ENCODE assay signal across 8 mouse cellular contexts in the genomic region with DNA sequence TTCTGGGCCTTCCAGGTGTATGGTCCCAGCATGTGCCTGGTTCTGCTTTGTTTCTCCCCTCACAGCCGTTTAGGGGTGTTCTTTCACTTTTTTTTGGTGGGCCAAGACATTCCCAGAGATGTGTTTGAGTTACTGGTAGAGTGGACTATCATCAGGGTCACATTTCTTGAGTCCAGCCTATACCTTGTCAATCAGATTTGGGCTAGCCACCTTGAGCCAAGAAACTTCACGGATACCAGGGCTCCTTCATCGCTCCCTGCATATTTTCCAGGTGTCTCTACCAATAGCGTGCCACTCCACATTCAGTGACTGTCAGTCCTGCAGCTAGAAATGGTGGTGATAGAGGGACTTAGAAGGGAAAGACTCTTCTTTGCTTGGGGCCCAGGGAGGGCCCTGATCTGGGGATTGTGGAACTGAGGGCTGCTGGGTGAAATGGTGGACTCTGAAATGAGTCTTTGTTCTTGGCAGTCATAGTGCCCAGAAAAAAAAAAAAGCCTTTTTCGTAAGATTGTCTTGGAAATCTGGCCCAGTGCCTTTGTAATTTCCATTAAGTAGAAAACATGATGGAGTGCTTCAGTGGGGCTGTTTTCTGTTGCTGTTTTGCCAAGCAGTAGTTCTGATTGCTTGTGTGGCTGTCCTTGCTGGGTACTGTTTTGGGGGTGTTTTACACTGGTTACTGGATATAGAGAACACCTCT. TPM values are rescaled to one million over a fixed set of nuclear protein-coding genes. Genes with fewer than 3 reads are reported as not detected.
DNase-seq lines count a peak whose midpoint lies in the region; ATAC-seq and TF ChIP-seq lines count a peak whose summit lies in the region.

No protein-coding gene starts in this region.

- DNase-seq in cerebellum, adult 11-12 months, result peak; percentile 30
- DNase-seq in cerebellum, adult 11 months, result no peak
- peak; percentile 2 for DNase-seq in forelimb bud, embryonic 11.5 days (ENCODE audit: low read depth, low spot score)
- DNase-seq in right cerebral cortex, postnatal 10 days (ENCODE audit: low spot score in 2 of 2), result no peak
- DNase-seq in layer of hippocampus, adult 9-11 months, result no peak

- peak overlapping the region; percentile 99 for H3K4me3 ChIP-seq in ES-Bruce4 (ENCODE audit: low read depth, low read length)
- H3K4me3 ChIP-seq in limb, embryonic 13.5 days, result peak overlapping the region; percentile 79
- H3K4me3 ChIP-seq in neural tube, embryonic 15.5 days (replicated peaks), result peak overlapping the region; percentile 75

- WGBS in limb, embryonic 13.5 days, result 48% methylated on average over 5 of the region's 5 CpGs
- 44% methylated on average over 5 of the region's 5 CpGs for WGBS in neural tube, embryonic 15.5 days

- peak overlapping the region; percentile 83 for H3K4me2 ChIP-seq in limb, embryonic 13.5 days (replicated peaks)
- peak overlapping the region; percentile 66 for H3K4me2 ChIP-seq in neural tube, embryonic 15.5 days

- H3K9me3 ChIP-seq in ES-Bruce4 (replicated peaks; ENCODE audit: control insufficient read depth, insufficient read depth, low read length, poor library complexity, severe bottlenecking), result no peaks in the 10 kb centered on the region
- H3K9me3 ChIP-seq in limb, embryonic 13.5 days, result no peaks in the 10 kb centered on the region
- H3K9me3 ChIP-seq in neural tube, embryonic 15.5 days (replicated peaks), result no peaks in the 10 kb centered on the region

- no peaks in the 10 kb centered on the region for H3K4me1 ChIP-seq in ES-Bruce4 (ENCODE audit: control insufficient read depth, insufficient read depth, low read length)
- H3K4me1 ChIP-seq in limb, embryonic 13.5 days, result peaks cover 30% of the 10 kb centered on the region
- peaks cover 38% of the 10 kb centered on the region for H3K4me1 ChIP-seq in neural tube, embryonic 15.5 days

- no peak for TF ChIP-seq CTCF in ES-Bruce4 (IDR thresholded peaks at IDR 0.05; ENCODE audit: low read depth, low read length)

- TF ChIP-seq EP300 in ES-Bruce4 (IDR thresholded peaks at IDR 0.05; ENCODE audit: insufficient read depth, low read depth, low read length), result no peak

- no peaks in the 10 kb centered on the region for H3K36me3 ChIP-seq in ES-Bruce4 (ENCODE audit: control insufficient read depth, insufficient read depth, low read length, poor library complexity, severe bottlenecking)
- no peaks in the 10 kb centered on the region for H3K36me3 ChIP-seq in limb, embryonic 13.5 days
- no peaks in the 10 kb centered on the region for H3K36me3 ChIP-seq in neural tube, embryonic 15.5 days

- TF ChIP-seq POLR2A in ES-Bruce4 (IDR thresholded peaks at IDR 0.05; ENCODE audit: insufficient read depth, low read length), result no peak

- H3K27ac ChIP-seq in ES-Bruce4 (ENCODE audit: insufficient read depth, low read length), result no peak overlapping the region
- H3K27ac ChIP-seq in limb, embryonic 13.5 days, result peak overlapping the region; percentile 95
- H3K27ac ChIP-seq in neural tube, embryonic 15.5 days (replicated peaks), result peak overlapping the region; percentile 97

- no peaks in the 10 kb centered on the region for H3K27me3 ChIP-seq in ES-Bruce4 (ENCODE audit: control insufficient read depth, insufficient read depth, low read length, poor library complexity, severe bottlenecking)
- no peaks in the 10 kb centered on the region for H3K27me3 ChIP-seq in limb, embryonic 13.5 days
- H3K27me3 ChIP-seq in neural tube, embryonic 15.5 days (replicated peaks), result no peaks in the 10 kb centered on the region

- no peak for ATAC-seq in limb, embryonic 13.5 days (ENCODE audit: low FRiP score, low read depth)
- ATAC-seq in neural tube, embryonic 15.5 days (ENCODE audit: low FRiP score), result 0 out of 2 replicates have a peak, but pooled peaks have one; percentile 1

- peak overlapping the region; percentile 93 for H3K9ac ChIP-seq in ES-Bruce4 (ENCODE audit: low read depth, poor library complexity, severe bottlenecking)
- H3K9ac ChIP-seq in limb, embryonic 13.5 days, result peak overlapping the region; percentile 85
- H3K9ac ChIP-seq in neural tube, embryonic 15.5 days (replicated peaks), result peak overlapping the region; percentile 68

RNA-seq across cellular contexts. Expression of a gene that starts 1.1 kb away (rescaled TPM):
- polyA plus RNA-seq in ES-Bruce4 (2011; ENCODE audit: insufficient read depth, insufficient read length, low read depth, missing spikeins), result 11.5 and 12.3 TPM in 2 replicates
- polyA plus RNA-seq in limb, embryonic 13.5 days (2015; fragmentation: Nextera tagmentation; extraction: Ambion mirVana), result 38.3 and 40.9 TPM in 2 replicates
- polyA plus RNA-seq in neural tube, embryonic 15.5 days (2015; fragmentation: Nextera tagmentation; extraction: Ambion mirVana), result 28.7 and 30.3 TPM in 2 replicates

RNA-seq across cellular contexts. Expression of a gene that starts 11.7 kb away (rescaled TPM):
- polyA plus RNA-seq in ES-Bruce4 (2011; ENCODE audit: insufficient read depth, insufficient read length, low read depth, missing spikeins), result 2.9 and 4.1 TPM in 2 replicates
- polyA plus RNA-seq in limb, embryonic 13.5 days (2015; fragmentation: Nextera tagmentation; extraction: Ambion mirVana), result 0.10 TPM in 1 of 2 replicates, not detected in the other
- polyA plus RNA-seq in neural tube, embryonic 15.5 days (2015; fragmentation: Nextera tagmentation; extraction: Ambion mirVana), result not detected in 2 replicates

RNA-seq across cellular contexts. Expression of a gene that starts 49.2 kb away (rescaled TPM):
- polyA plus RNA-seq in ES-Bruce4 (2011; ENCODE audit: insufficient read depth, insufficient read length, low read depth, missing spikeins), result not detected in 2 replicates
- polyA plus RNA-seq in limb, embryonic 13.5 days (2015; fragmentation: Nextera tagmentation; extraction: Ambion mirVana), result 0.08 and 0.19 TPM in 2 replicates
- 0.08 and 1.3 TPM in 2 replicates for polyA plus RNA-seq in neural tube, embryonic 15.5 days (2015; fragmentation: Nextera tagmentation; extraction: Ambion mirVana)

RNA-seq across cellular contexts. Expression of a gene that starts 55.6 kb away (rescaled TPM):
- 1.9 and 2.0 TPM in 2 replicates for polyA plus RNA-seq in ES-Bruce4 (2011; ENCODE audit: insufficient read depth, insufficient read length, low read depth, missing spikeins)
- 4.2 and 4.7 TPM in 2 replicates for polyA plus RNA-seq in limb, embryonic 13.5 days (2015; fragmentation: Nextera tagmentation; extraction: Ambion mirVana)
- polyA plus RNA-seq in neural tube, embryonic 15.5 days (2015; fragmentation: Nextera tagmentation; extraction: Ambion mirVana), result 1.7 and 2.4 TPM in 2 replicates

Comparison
In these comparisons a context has a peak if more than half of its experiments do, and no peak if none do; other contexts are left out.
1. DNase-seq: peak in cerebellum, adult 11-12 months (single experiment) and forelimb bud, embryonic 11.5 days (single experiment); none in cerebellum, adult 11 months (single experiment), right cerebral cortex, postnatal 10 days (0 of 2) and layer of hippocampus, adult 9-11 months (single experiment).
2. Peak in every context shown above with its lines, with median percentiles within 50 percentile points of each other: H3K4me3 ChIP-seq and H3K9ac ChIP-seq.